Mouse (Mus musculus) embryonic fibroblast, embryonic 13.5 days (primary cell): Measurements from ENCODE around the gene Rtl6.

ENCODE experiments used
- CTCF ChIP-seq: IDR thresholded peaks from 2 replicates; pipeline ENCODE4 v1.5.1; 2011; ENCODE audit warnings: mild to moderate bottlenecking, control low read depth, low read length, moderate library complexity, borderline replicate concordance; ENCODE audit not compliant: insufficient read depth
- POLR2A ChIP-seq: IDR thresholded peaks from 2 replicates; pipeline ENCODE4 v1.6.1; 2011; ENCODE audit warnings: low read depth, mild to moderate bottlenecking, control low read depth, low read length, moderate library complexity

- TF ChIP-seq CTCF = no peak
- TF ChIP-seq POLR2A = no peak
These were observed 41.3 kb upstream of the Rtl6 start for GRCm38 (mm10) chr15:84598911-84599310.
